Mouse (Mus musculus): ENCODE results near the gene Rpl7a. TPM values are rescaled to one million over a fixed set of nuclear protein-coding genes. Genes with fewer than 3 reads are reported as not detected.

The Rpl7a gene
- polyA plus RNA-seq, 1 experiment from 2014 or later: 297 TPM

DNA sequence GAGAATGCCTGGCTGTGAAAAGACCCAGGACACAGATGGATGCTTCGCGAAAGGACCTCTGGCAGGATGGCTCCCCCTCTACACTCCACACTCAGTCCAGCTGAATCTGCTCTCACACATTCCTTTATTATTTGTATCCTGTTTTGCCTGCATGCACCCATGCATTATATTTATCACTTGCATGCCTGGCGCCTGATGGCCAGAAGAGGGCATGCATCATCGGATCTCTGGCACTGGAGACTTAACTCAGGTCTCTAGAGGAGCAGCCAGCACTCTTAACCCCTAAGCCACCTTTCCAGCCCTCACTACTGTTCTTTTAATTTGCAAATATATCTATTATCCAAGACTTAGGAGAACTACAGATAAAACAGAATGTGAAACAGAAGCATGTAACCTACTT, 50.2 kb downstream of the Rpl7a start:
- Histone ChIP-seq H3K4me1 (ENCODE audit: control insufficient read depth, low read depth, low read length) (peaks cover 29% of the 10 kb centered on the region), H3K27me3 (ENCODE audit: control insufficient read depth, insufficient read depth, low read depth, low read length) (no peaks in the 10 kb centered on the region), H3K4me2 (ENCODE audit: low read depth, low read length) (no peak overlapping the region), H3K9ac (ENCODE audit: low read depth, low read length) (no peak overlapping the region), H3K4me3 (ENCODE audit: low read depth, low read length) (no peak overlapping the region), H3K9me3 (replicated peaks; ENCODE audit: control insufficient read depth, low read length) (no peaks in the 10 kb centered on the region), H3K36me3 (ENCODE audit: control insufficient read depth, insufficient read depth) (peaks cover 19% of the 10 kb centered on the region), H3K27ac (ENCODE audit: low read length) (no peak overlapping the region)
- 70% methylated on average over 4 of the region's 4 CpGs for WGBS (ENCODE audit: insufficient replicate concordance)
- no peak for ATAC-seq (ENCODE audit: low read depth)

Other genes starting within 250 kb of the Rpl7a start
- not detected in 2 replicates for gene Lcn4, start 239.5 kb upstream of the Rpl7a start, polyA plus RNA-seq (2015; fragmentation: Nextera tagmentation; extraction: Ambion mirVana)
- gene Abo, start 45.8 kb upstream of the Rpl7a start, polyA plus RNA-seq (2015; fragmentation: Nextera tagmentation; extraction: Ambion mirVana): not detected in 2 replicates
- gene Surf6, start 7.9 kb upstream of the Rpl7a start, polyA plus RNA-seq (2015; fragmentation: Nextera tagmentation; extraction: Ambion mirVana): 8.7 and 9.4 TPM in 2 replicates
- 19.5 and 20.8 TPM in 2 replicates for gene Med22, start 87 bp upstream of the Rpl7a start, polyA plus RNA-seq (2015; fragmentation: Nextera tagmentation; extraction: Ambion mirVana)
- 17.4 and 17.9 TPM in 2 replicates for gene Surf2, start 5.6 kb downstream of the Rpl7a start, polyA plus RNA-seq (2015; fragmentation: Nextera tagmentation; extraction: Ambion mirVana)
- 31.5 and 32.4 TPM in 2 replicates for gene Surf1, start 5.8 kb downstream of the Rpl7a start, polyA plus RNA-seq (2015; fragmentation: Nextera tagmentation; extraction: Ambion mirVana)
- 119 and 121 TPM in 2 replicates for gene Surf4, start 23.2 kb downstream of the Rpl7a start, polyA plus RNA-seq (2015; fragmentation: Nextera tagmentation; extraction: Ambion mirVana)
- gene Stkld1, start 23.3 kb downstream of the Rpl7a start, polyA plus RNA-seq (2015; fragmentation: Nextera tagmentation; extraction: Ambion mirVana): 0.04 TPM in 2 replicates
- gene Rexo4, start 53.6 kb downstream of the Rpl7a start, polyA plus RNA-seq (2015; fragmentation: Nextera tagmentation; extraction: Ambion mirVana): 16.7 and 17.5 TPM in 2 replicates
- 1.8 and 2.0 TPM in 2 replicates for gene Adamts13, start 62.7 kb downstream of the Rpl7a start, polyA plus RNA-seq (2015; fragmentation: Nextera tagmentation; extraction: Ambion mirVana)
- 13.7 and 14.3 TPM in 2 replicates for gene Cacfd1, start 99.2 kb downstream of the Rpl7a start, polyA plus RNA-seq (2015; fragmentation: Nextera tagmentation; extraction: Ambion mirVana)
- 0.32 and 0.40 TPM in 2 replicates for gene Slc2a6, start 117.2 kb downstream of the Rpl7a start, polyA plus RNA-seq (2015; fragmentation: Nextera tagmentation; extraction: Ambion mirVana)
- gene Mymk, start 161.4 kb downstream of the Rpl7a start, polyA plus RNA-seq (2015; fragmentation: Nextera tagmentation; extraction: Ambion mirVana): 0.90 and 2.8 TPM in 2 replicates
- gene Adamtsl2, start 168.6 kb downstream of the Rpl7a start, polyA plus RNA-seq (2015; fragmentation: Nextera tagmentation; extraction: Ambion mirVana): 0.40 and 0.76 TPM in 2 replicates
- gene Fam163b, start 231.7 kb downstream of the Rpl7a start, polyA plus RNA-seq (2015; fragmentation: Nextera tagmentation; extraction: Ambion mirVana): not detected in 2 replicates

Data from liver, embryonic 16.5 days (tissue).